Mouse (Mus musculus) heart, embryonic 15.5 days (tissue): ENCODE data around the gene Reck. TPM values are rescaled to one million over a fixed set of nuclear protein-coding genes. Genes with fewer than 3 reads are reported as not detected.

Experiments used
- ATAC-seq: fragments of 200-750 bp; cut with Nextera tagmentation; replicated peaks from 2 replicates; pipeline ENCODE4 v1.8.0; 2017; ENCODE audit warnings: low read depth, moderate TSS enrichment; ENCODE audit not compliant: insufficient number of reproducible peaks, insufficient read depth, low FRiP score
- H3K27ac ChIP-seq: fragments of 300-500 bp; sonication (generic); 2 replicates; pipeline ENCODE4 v1.5.1; 2015; ENCODE audit warnings: mild to moderate bottlenecking, inconsistent platforms
- H3K27me3 ChIP-seq: fragments of 300-500 bp; sonication (generic); 2 replicates; pipeline ENCODE4 v1.6.1; 2015; ENCODE audit warnings: inconsistent platforms
- H3K36me3 ChIP-seq: fragments of 300-500 bp; sonication (generic); 2 replicates; pipeline ENCODE4 v1.6.1; 2015; ENCODE audit warnings: mild to moderate bottlenecking, inconsistent platforms
- H3K4me1 ChIP-seq: fragments of 300-500 bp; sonication (generic); replicated peaks from 2 replicates; pipeline ENCODE4 v1.6.1; 2015; ENCODE audit warnings: inconsistent platforms
- H3K4me2 ChIP-seq: fragments of 300-500 bp; sonication (generic); 2 replicates; pipeline ENCODE4 v1.6.1; 2015; ENCODE audit warnings: inconsistent platforms, mild to moderate bottlenecking, moderate library complexity
- H3K4me3 ChIP-seq: fragments of 300-500 bp; sonication (generic); 2 replicates; pipeline ENCODE4 v1.5.1; 2015; ENCODE audit warnings: mild to moderate bottlenecking, inconsistent platforms
- H3K9ac ChIP-seq: fragments of 300-500 bp; sonication (generic); 2 replicates; pipeline ENCODE4 v1.6.1; 2015; ENCODE audit warnings: mild to moderate bottlenecking, inconsistent platforms
- H3K9me3 ChIP-seq: fragments of 300-500 bp; sonication (generic); replicated peaks from 2 replicates; pipeline ENCODE4 v1.6.1; 2016; ENCODE audit warnings: inconsistent platforms
- WGBS: fragments of 180-500 bp; shearing (Covaris S2); methylation state at CpG from one replicate; pipeline ENCODE4 v1.1.7; 2015; ENCODE audit warnings: mixed read lengths; 5-methylcytosine and 5-hydroxymethylcytosine counted together
- polyA plus RNA-seq: library from polyadenylated mRNA; unstranded; fragments of >200 nt; fragmentation: Nextera tagmentation; extraction: Ambion mirVana; gene quantifications from 2 replicates; pipeline ENCODE4 v1.2.1, GENCODE M21; 2015

Reck gene
- 8.1 and 12.3 TPM in 2 replicates for polyA plus RNA-seq

DNA sequence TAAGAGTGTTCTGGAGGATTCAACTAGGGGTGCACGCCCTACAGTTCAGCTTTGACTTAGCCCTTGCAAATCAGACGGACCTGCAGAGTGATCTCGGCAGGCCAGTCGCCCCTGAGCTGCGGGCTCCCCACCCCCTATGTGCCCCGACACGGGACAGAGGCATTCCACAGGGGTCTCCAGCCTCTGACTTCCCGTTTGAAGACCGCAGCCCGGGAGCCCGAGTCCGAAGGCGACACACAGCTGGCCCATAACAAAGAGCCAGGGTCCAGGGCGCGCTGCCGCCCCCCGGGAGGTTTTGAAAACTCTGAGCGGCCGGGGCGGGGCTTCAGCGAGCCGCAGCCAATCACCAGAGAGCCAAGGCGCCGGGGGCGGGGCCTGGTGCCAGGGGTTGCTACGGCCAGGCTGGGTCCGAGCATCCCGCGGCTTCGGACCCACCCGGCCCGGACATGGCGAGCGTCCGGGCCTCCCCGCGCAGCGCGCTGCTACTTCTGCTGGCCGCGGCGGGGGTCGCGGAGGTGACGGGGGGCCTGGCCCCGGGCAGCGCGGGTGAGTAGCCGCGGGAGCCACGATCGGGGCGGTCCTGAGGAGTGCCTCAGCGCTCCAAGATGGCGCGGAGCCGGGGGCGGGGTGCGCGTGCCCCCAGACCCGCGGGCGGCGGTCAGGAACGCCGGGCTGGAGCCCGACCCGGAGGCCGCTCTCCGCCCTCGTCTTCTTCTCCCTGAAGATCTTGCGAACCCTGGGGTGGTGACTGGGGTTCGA, at the start of gene Reck:
Reck (plus strand) TSS at position 371 of the 759 bp plus-strand sequence.
- H3K27me3 ChIP-seq, result no peaks in the 10 kb centered on the region
- no peaks in the 10 kb centered on the region for H3K9me3 ChIP-seq
- H3K4me3 ChIP-seq, result peak within 1 kb of the TSS; percentile 74
- H3K4me2 ChIP-seq, result peak within 1 kb of the TSS; percentile 93
- peak within 1 kb of the TSS; percentile 35 for H3K27ac ChIP-seq
- peak within 1 kb of the TSS; percentile 65 for H3K9ac ChIP-seq
- WGBS, result 1% methylated on average over 59 of the region's 73 CpGs
- no peaks in the 10 kb centered on the region for H3K36me3 ChIP-seq
- ATAC-seq, result peak; percentile 87
- peaks cover 18% of the 10 kb centered on the region for H3K4me1 ChIP-seq

GRCm38 (mm10) chr4:43828806-43829205, 46.5 kb upstream of the Reck start:
- no peak for ATAC-seq
- 89% methylated on average over 4 of the region's 4 CpGs for WGBS
- no peaks in the 10 kb centered on the region for H3K36me3 ChIP-seq
- no peak overlapping the region for H3K27ac ChIP-seq
- H3K4me2 ChIP-seq, result no peak overlapping the region
- H3K9ac ChIP-seq, result no peak overlapping the region
- no peaks in the 10 kb centered on the region for H3K27me3 ChIP-seq
- no peaks in the 10 kb centered on the region for H3K4me1 ChIP-seq
- no peak overlapping the region for H3K4me3 ChIP-seq
- H3K9me3 ChIP-seq, result no peaks in the 10 kb centered on the region

DNA sequence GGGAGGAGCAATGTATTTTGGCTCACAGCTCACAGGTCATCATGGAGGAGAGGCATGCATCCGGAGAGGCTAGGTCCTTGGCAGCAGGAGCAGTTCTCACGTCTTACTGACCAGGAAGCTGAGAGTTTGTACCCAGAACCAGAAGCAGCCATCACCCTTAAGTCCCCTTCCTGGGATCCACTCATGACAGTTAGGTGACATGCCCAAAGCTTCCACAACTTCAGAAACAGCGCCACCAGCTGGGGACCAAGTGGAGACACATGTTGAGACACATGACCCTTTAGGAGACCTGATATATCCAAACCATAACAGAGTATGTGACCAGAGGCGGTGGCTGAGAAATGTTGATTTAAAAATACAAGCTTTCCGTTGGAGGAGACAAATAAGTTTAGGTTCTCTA, 43.3 kb upstream of the Reck start:
- H3K4me2 ChIP-seq, result no peak overlapping the region
- no peak for ATAC-seq
- H3K36me3 ChIP-seq, result no peaks in the 10 kb centered on the region
- no peak overlapping the region for H3K9ac ChIP-seq
- no peak overlapping the region for H3K27ac ChIP-seq
- H3K4me1 ChIP-seq, result no peaks in the 10 kb centered on the region
- no peaks in the 10 kb centered on the region for H3K27me3 ChIP-seq
- 69% methylated on average over 5 of the region's 5 CpGs for WGBS
- H3K9me3 ChIP-seq, result no peaks in the 10 kb centered on the region
- no peak overlapping the region for H3K4me3 ChIP-seq

DNA sequence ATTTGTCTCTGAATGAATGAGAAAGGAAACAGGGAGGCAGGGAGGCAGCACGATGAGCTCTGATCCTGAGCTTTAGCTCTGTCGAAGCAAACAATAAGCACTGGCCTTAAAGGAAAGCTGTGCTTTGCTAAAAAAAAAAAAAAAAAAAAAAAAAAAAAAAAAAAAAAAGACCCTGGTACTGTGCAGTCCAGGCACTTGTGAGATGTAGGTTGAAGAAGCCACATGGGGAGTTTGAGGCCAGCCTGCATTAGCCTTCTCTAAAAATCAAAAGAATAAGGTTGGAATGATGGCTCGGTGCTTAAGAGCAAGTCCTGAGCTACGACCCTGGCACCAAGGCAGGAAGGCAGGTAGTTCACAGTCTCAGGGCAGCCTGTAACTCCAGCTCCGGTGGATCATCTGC, 41.6 kb upstream of the Reck start:
- Histone ChIP-seq H3K4me3 (no peak overlapping the region), H3K27ac (no peak overlapping the region)
- 77% methylated on average over 5 of the region's 5 CpGs for WGBS

DNA sequence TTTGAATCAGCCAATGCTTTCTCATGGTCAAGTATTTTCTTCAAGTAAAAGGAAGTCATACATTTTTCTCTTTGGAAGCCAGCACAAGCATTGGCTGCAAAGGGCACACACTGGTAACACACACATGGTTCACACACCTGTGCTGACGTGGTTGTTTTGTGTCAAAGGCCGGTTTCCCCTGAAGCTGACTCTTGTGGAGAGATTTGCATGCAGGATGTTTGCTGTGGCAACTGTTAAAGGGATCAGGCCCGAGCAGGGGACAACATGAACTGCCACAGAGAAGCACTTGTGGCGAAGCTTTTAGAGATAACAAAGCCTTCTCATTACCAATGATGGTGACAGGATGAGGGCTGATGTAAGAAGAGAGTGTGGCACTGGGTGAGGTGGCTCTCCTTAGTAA, 40.6 kb upstream of the Reck start:
- Histone ChIP-seq H3K4me2 (no peak overlapping the region), H3K27ac (no peak overlapping the region), H3K27me3 (no peaks in the 10 kb centered on the region), H3K9ac (no peak overlapping the region), H3K36me3 (no peaks in the 10 kb centered on the region), H3K4me3 (no peak overlapping the region), H3K4me1 (no peaks in the 10 kb centered on the region), H3K9me3 (no peaks in the 10 kb centered on the region)
- 39% methylated on average over 4 of the region's 4 CpGs for WGBS
- ATAC-seq, result no peak

More for the DNA sequence above, 41.6 kb upstream of the Reck start:
- Histone ChIP-seq H3K9me3 (no peaks in the 10 kb centered on the region), H3K4me1 (no peaks in the 10 kb centered on the region), H3K27me3 (no peaks in the 10 kb centered on the region), H3K36me3 (no peaks in the 10 kb centered on the region), H3K9ac (no peak overlapping the region), H3K4me2 (no peak overlapping the region)
- ATAC-seq, result no peak

DNA sequence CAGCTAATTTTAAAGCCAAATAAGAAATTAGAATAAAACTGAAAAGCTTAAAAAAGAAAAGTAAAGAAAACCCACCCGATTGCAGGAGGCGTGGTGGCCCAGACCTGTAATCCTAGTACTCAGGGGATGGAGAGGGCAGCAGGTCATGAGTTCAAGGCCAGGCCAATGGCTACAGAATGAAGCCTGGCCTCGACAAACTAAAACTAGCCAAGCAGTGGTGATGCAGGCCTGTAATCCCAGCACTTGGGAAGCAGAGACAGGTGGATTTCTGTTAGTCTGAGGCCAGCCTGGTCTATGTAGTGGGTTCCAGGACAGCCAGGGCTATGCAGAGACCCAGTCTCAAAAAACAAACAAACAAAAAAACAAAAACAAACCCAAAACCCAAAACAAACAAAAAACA, 37.0 kb upstream of the Reck start:
- H3K9me3 ChIP-seq, result no peaks in the 10 kb centered on the region
- no peaks in the 10 kb centered on the region for H3K27me3 ChIP-seq
- no peaks in the 10 kb centered on the region for H3K36me3 ChIP-seq

DNA sequence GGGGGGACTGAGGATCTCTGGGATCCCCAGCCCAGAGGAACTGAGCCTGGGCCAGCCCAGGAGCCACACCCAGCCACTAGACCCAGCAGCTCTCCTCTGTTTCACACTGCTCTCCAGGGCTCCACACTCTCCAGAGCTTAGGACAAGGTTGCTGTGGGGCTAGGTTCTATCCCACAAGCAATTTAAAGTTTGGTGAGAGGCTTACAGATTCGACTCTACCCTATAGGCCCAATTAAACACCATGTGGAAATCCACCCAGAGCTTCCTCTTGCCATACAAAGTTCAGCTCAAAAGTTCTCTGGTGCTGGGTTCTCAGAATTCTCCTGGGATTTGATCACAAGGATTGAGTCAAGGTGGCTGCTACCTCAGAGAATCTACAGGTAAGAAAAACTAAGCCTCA, 35.2 kb upstream of the Reck start, which contains the start of gene Olfr157:
Olfr157 (minus strand) TSS at position 101 of the 400 bp plus-strand sequence.
- Histone ChIP-seq H3K4me2 (no peak within 1 kb of the TSS), H3K9me3 (no peaks in the 10 kb centered on the region), H3K4me3 (no peak within 1 kb of the TSS), H3K4me1 (no peaks in the 10 kb centered on the region), H3K9ac (no peak within 1 kb of the TSS), H3K27ac (no peak within 1 kb of the TSS), H3K27me3 (no peaks in the 10 kb centered on the region), H3K36me3 (no peaks in the 10 kb centered on the region)
- ATAC-seq, result no peak
- WGBS, result 75% methylated on average over 1 of the region's 1 CpGs

More for the DNA sequence above, 37.0 kb upstream of the Reck start:
- Histone ChIP-seq H3K4me3 (no peak overlapping the region), H3K27ac (no peak overlapping the region), H3K4me2 (no peak overlapping the region), H3K9ac (no peak overlapping the region), H3K4me1 (no peaks in the 10 kb centered on the region)
- ATAC-seq, result no peak
- 72% methylated on average over 3 of the region's 3 CpGs for WGBS

DNA sequence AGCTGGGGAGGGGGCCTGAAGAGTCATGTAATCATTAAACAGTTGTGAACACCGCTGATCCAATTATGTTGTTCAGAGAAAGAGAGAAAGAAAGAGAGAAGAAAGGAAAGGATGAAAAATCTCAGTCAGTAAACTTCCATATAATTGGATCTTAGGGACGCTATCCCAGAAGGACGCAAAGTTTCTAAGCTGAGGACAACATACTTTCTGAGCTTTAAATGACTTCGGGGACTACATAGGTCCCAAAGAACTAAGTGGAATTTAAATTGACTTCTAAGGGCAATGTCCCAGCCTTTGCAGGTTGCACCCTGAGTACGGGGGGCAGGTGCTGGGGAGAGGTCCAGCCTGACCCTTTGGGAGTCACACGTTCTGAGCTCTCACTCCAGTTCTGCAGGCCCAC, 24.1 kb upstream of the Reck start, which contains the start of gene Olfr155:
Olfr155 (plus strand) TSS at position 301 of the 400 bp plus-strand sequence.
- 81% methylated on average over 6 of the region's 6 CpGs for WGBS
- Histone ChIP-seq H3K4me2 (no peak within 1 kb of the TSS), H3K36me3 (no peaks in the 10 kb centered on the region), H3K27me3 (no peaks in the 10 kb centered on the region), H3K4me3 (no peak within 1 kb of the TSS), H3K9ac (no peak within 1 kb of the TSS), H3K27ac (no peak within 1 kb of the TSS), H3K9me3 (no peaks in the 10 kb centered on the region), H3K4me1 (no peaks in the 10 kb centered on the region)
- no peak for ATAC-seq

GRCm38 (mm10) chr4:43854101-43854500, 21.2 kb upstream of the Reck start:
- no peak overlapping the region for H3K27ac ChIP-seq
- ATAC-seq, result no peak
- 55% methylated on average over 8 of the region's 8 CpGs for WGBS
- no peak overlapping the region for H3K9ac ChIP-seq
- H3K4me2 ChIP-seq, result no peak overlapping the region
- no peak overlapping the region for H3K4me3 ChIP-seq
- H3K9me3 ChIP-seq, result no peaks in the 10 kb centered on the region
- H3K36me3 ChIP-seq, result no peaks in the 10 kb centered on the region
- no peaks in the 10 kb centered on the region for H3K4me1 ChIP-seq
- H3K27me3 ChIP-seq, result no peaks in the 10 kb centered on the region

DNA sequence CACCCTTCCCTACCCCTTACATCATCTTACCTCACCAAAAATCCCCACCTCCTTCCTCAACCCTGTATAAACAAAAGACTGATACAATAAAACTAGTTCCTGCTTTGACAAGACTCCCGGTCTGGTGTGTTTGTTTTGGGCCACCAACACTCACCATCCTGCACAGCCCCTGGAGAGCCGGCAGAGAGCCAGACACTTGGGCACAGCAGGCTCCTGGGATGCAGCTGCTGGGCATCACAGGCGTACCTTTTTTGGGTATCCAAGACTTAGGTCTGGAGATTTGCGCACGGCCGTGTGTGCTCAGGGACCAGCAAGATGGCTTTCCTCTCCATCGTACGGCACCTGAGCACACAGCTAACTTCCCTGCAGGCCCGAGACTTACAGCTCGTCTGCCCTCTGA, 15.4 kb upstream of the Reck start:
- 76% methylated on average over 10 of the region's 10 CpGs for WGBS
- Histone ChIP-seq H3K9me3 (no peaks in the 10 kb centered on the region), H3K4me3 (no peak overlapping the region), H3K27ac (no peak overlapping the region), H3K27me3 (no peaks in the 10 kb centered on the region), H3K4me2 (no peak overlapping the region), H3K9ac (no peak overlapping the region), H3K36me3 (no peaks in the 10 kb centered on the region), H3K4me1 (0 out of 2 replicates have a peak, but pooled peaks cover 3% of the 10 kb centered on the region)
- no peak for ATAC-seq

- Histone ChIP-seq H3K4me2 (0 out of 2 replicates have a peak overlapping the region, but pooled peaks have one; percentile 1), H3K27ac (no peak overlapping the region), H3K9ac (no peak overlapping the region), H3K9me3 (no peaks in the 10 kb centered on the region), H3K4me1 (0 out of 2 replicates have a peak, but pooled peaks cover 3% of the 10 kb centered on the region), H3K36me3 (no peaks in the 10 kb centered on the region), H3K4me3 (no peak overlapping the region), H3K27me3 (no peaks in the 10 kb centered on the region)
- 13% methylated on average over 14 of the region's 14 CpGs for WGBS
- no peak for ATAC-seq
Measured at GRCm38 (mm10) chr4:43860744-43861519, 14.4 kb upstream of the Reck start.
